Mouse (Mus musculus) urinary bladder, adult 18-20 months (tissue): ENCODE data around the gene Akr1c21.
A peak's percentile ranks its signal among the peaks of the same experiment; 100 is the strongest.
"Not testable (repeated sequence)": the region's sequence is repeated elsewhere in the genome, so short reads cannot be mapped to it uniquely, and the experiment has no call there.

Source experiments
- DNase-seq, 2 experiments: peaks; one replicate each; pipeline ENCODE4 v3.0.0; 2022; ENCODE audit warnings: low spot score in 2 of 2, mixed read lengths in 2 of 2

Gene Akr1c21

DNA sequence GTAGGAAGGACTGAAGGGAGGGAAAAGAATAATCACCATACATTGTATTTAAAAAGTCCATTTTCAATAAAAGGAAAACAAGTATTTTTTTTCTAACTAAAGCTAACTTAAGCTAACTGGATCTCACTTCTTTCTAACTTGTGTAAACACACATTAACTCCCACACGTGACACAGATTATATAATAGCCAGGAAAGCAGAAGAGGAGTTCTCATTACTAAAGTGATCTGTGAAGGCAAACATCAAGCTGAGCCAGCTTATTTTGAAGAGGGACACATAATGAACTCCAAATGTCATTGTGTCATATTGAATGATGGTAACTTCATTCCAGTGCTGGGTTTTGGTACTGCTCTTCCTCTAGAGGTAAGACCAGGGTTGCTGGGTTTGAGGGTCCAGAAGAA, at the start of gene Akr1c21:
Akr1c21 (plus strand) TSS at position 205 of the 400 bp plus-strand sequence.
- DNase-seq, result no peak

GRCm38 (mm10) chr13:4559143-4559542, 14.7 kb upstream of the Akr1c21 start:
- no peak for DNase-seq

GRCm38 (mm10) chr13:4560500-4560899, 13.4 kb upstream of the Akr1c21 start:
- no peak for DNase-seq

- no peak for DNase-seq
These were observed 7.9 kb upstream of the Akr1c21 start for GRCm38 (mm10) chr13:4565996-4566395.

DNA sequence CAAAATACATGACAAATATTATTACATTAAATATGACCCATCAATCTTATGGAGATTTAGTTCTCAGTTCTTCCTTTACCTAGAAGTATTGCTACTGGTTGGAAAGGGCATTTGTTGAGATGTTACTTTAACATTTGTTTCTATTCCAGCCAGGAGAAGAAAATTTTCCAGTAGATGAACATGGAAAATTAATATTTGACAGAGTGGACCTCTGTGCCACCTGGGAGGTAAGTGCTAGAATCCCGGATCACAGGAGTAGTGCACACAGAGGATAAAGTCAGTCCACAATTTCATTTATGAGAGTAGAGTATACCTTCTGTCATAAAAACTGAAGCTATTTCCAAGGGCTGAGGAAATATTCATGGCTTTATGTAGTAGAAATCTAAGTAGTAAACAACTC, 3.0 kb downstream of the Akr1c21 start:
- DNase-seq, result no peak

GRCm38 (mm10) chr13:4603431-4603830, 29.6 kb downstream of the Akr1c21 start:
- DNase-seq, result not testable (repeated sequence)

DNA sequence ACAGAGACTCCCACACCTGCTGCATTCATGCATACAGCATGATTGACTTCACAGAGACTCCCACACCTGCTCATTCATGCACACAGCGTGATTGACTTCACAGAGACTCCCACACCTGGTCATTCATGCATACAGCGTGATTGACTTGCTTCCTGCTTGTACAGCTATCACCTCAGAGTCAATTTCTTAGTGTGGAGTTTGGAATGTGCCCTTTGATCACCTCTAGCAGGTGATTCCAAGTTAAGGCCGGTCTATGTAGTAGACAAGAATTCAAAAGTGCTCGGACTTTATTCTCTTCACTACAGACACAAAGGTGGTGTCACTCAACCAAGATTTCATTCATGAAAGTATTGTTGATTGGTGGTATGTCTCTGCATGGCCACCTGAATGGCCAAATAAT, 32.9 kb downstream of the Akr1c21 start:
- no peak for DNase-seq

DNA sequence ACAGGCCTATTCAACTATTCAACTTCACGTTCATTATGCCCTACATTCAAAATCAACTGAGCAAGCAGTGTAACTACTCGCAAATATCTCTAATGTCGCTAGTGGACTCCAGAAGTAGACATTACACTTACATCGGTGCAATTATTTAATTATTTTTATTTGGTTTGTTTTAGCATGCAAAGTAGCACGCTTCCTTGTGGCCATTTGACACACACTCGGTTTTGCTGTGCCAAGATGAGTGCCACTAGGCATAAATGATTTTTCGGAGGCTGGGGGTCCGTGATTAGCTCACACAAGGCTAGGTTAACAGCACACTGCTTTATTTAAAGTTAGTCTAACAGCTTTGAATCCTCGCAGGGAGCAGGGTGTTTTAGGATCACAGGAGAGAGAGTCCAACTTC, 34.7 kb downstream of the Akr1c21 start:
- DNase-seq, result no peak

DNA sequence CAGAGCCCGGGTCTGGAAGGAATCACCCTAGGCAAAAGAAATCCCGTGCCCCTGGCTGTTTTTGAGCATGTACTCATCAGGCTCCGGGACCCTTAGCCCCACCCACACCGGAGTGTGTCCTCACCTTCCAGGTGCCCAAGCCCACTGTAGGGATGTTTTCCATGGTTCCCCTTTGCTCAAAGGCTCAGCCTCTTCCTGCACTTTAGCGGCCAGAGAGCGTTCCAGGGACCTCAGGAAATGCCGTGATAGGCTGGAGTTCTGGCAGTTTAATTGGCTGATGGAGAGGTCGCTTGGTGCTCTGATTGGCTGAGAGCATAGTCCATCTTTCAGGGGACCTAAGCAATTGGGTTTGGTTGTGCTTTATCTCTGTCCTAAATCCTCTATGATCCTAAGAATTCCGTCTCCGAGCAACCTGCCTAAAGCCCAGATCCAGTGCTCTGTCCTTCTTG, 35.1 kb downstream of the Akr1c21 start, which contains the start of gene Akr1e1:
Akr1e1 (minus strand) TSS at position 214 of the 449 bp plus-strand sequence.
- DNase-seq, result peak; percentile 74 to 88

- no peak for DNase-seq
These were observed 37.0 kb downstream of the Akr1c21 start for GRCm38 (mm10) chr13:4610902-4611301.
